Mouse (Mus musculus) urinary bladder, adult 2 months (tissue): ENCODE measurements around the gene Rps18. TPM values are rescaled to one million over a fixed set of nuclear protein-coding genes. Genes with fewer than 3 reads are reported as not detected.

Experiments
- DNase-seq: peaks from one replicate; pipeline ENCODE4 v3.0.0; 2022; ENCODE audit warnings: low spot score
- polyA plus RNA-seq: library from polyadenylated mRNA; depleted of rRNA; stranded (reverse); fragments of >200 nt; gene quantifications from 2 replicates; pipeline ENCODE4 v1.2.3, GENCODE M21; 2012

Rps18 gene
- polyA plus RNA-seq, 1 experiment: 1,060 TPM

GRCm38 (mm10) chr17:33947430-33948089 lies 8.2 kb downstream of the Rps18 start:
- no peak for DNase-seq

- no peak for DNase-seq
Observed at GRCm38 (mm10) chr17:33943454-33943853, 12.3 kb downstream of the Rps18 start.

- DNase-seq: no peak
Observed at GRCm38 (mm10) chr17:33941381-33941780, 14.4 kb downstream of the Rps18 start.

GRCm38 (mm10) chr17:33940981-33941380 lies 14.8 kb downstream of the Rps18 start:
- no peak for DNase-seq

GRCm38 (mm10) chr17:33940206-33940805 lies 15.5 kb downstream of the Rps18 start, which contains the start of the genes Pfdn6 and Wdr46:
Gene Pfdn6, minus strand, starts transcription at chr17:33940343.
Gene Wdr46, plus strand, starts transcription at chr17:33940660.
- DNase-seq: no peak

GRCm38 (mm10) chr17:33938783-33939182 lies 17.0 kb downstream of the Rps18 start:
- no peak for DNase-seq

GRCm38 (mm10) chr17:33936993-33937392 lies 18.8 kb downstream of the Rps18 start:
- DNase-seq: no peak

GRCm38 (mm10) chr17:33935422-33936055 lies 20.3 kb downstream of the Rps18 start:
- no peak for DNase-seq

- DNase-seq: no peak
Observed at GRCm38 (mm10) chr17:33932970-33933369, 22.8 kb downstream of the Rps18 start.

- no peak for DNase-seq
Observed at GRCm38 (mm10) chr17:33932448-33932847, 23.4 kb downstream of the Rps18 start.

GRCm38 (mm10) chr17:33931947-33932346 lies 23.9 kb downstream of the Rps18 start:
- DNase-seq: no peak

- DNase-seq: no peak
Observed at GRCm38 (mm10) chr17:33931159-33931866, 24.5 kb downstream of the Rps18 start.

- no peak for DNase-seq
Observed at GRCm38 (mm10) chr17:33930280-33931158, 25.3 kb downstream of the Rps18 start.

GRCm38 (mm10) chr17:33929371-33930279 lies 26.2 kb downstream of the Rps18 start, which contains the start of gene Rgl2:
Gene Rgl2, plus strand, starts transcription at chr17:33929543.
- DNase-seq: peak; percentile 84

- DNase-seq: no peak
Observed at GRCm38 (mm10) chr17:33928251-33928947, 27.4 kb downstream of the Rps18 start.

- no peak for DNase-seq
Observed at GRCm38 (mm10) chr17:33926207-33926932, 29.4 kb downstream of the Rps18 start.

- no peak for DNase-seq
Observed at GRCm38 (mm10) chr17:33925406-33926116, 30.2 kb downstream of the Rps18 start.
